Mouse (Mus musculus) limb, embryonic 12.5 days (tissue): ENCODE measurements around the gene BC016579. TPM values are rescaled to one million over a fixed set of nuclear protein-coding genes. Genes with fewer than 3 reads are reported as not detected.

Experiments used
- ATAC-seq: fragments of 200-750 bp; cut with Nextera tagmentation; 2 replicates; pipeline ENCODE4 v1.8.0; 2017; ENCODE audit warnings: low read depth, moderate TSS enrichment; ENCODE audit not compliant: insufficient number of reproducible peaks, insufficient read depth, low FRiP score, low TSS enrichment
- H3K27ac ChIP-seq: fragments of 300-500 bp; sonication (generic); 2 replicates; pipeline ENCODE4 v1.5.1; 2016; ENCODE audit warnings: mild to moderate bottlenecking, moderate library complexity
- H3K27me3 ChIP-seq: fragments of 300-500 bp; sonication (generic); 2 replicates; pipeline ENCODE4 v1.6.1; 2016; ENCODE audit warnings: mild to moderate bottlenecking, moderate library complexity
- H3K36me3 ChIP-seq: fragments of 300-500 bp; sonication (generic); 2 replicates; pipeline ENCODE4 v1.6.1; 2016; ENCODE audit warnings: mild to moderate bottlenecking, moderate library complexity
- H3K4me1 ChIP-seq: fragments of 300-500 bp; sonication (generic); replicated peaks from 2 replicates; pipeline ENCODE4 v1.6.1; 2016
- H3K4me2 ChIP-seq: fragments of 300-500 bp; sonication (generic); 2 replicates; pipeline ENCODE4 v1.6.1; 2016; ENCODE audit warnings: mild to moderate bottlenecking, moderate library complexity
- H3K4me3 ChIP-seq: fragments of 300-500 bp; sonication (generic); replicated peaks from 2 replicates; pipeline ENCODE4 v1.5.1; 2016; ENCODE audit warnings: mild to moderate bottlenecking
- H3K9ac ChIP-seq: fragments of 300-500 bp; sonication (generic); replicated peaks from 2 replicates; pipeline ENCODE4 v1.6.1; 2016; ENCODE audit warnings: mild to moderate bottlenecking, moderate library complexity
- H3K9me3 ChIP-seq: fragments of 300-500 bp; sonication (generic); 2 replicates; pipeline ENCODE4 v1.6.1; 2016; ENCODE audit warnings: mild to moderate bottlenecking, moderate library complexity
- WGBS: fragments of 180-500 bp; shearing (Covaris S2); methylation state at CpG from one replicate; pipeline ENCODE4 v1.1.7; 2016; 5-methylcytosine and 5-hydroxymethylcytosine counted together
- polyA plus RNA-seq: library from polyadenylated mRNA; unstranded; fragments of >200 nt; fragmentation: Nextera tagmentation; extraction: Ambion mirVana; gene quantifications from 2 replicates; pipeline ENCODE4 v1.2.1, GENCODE M21; 2016

Gene BC016579
- polyA plus RNA-seq, 1 experiment from 2014 or later, result 0.19 TPM

DNA sequence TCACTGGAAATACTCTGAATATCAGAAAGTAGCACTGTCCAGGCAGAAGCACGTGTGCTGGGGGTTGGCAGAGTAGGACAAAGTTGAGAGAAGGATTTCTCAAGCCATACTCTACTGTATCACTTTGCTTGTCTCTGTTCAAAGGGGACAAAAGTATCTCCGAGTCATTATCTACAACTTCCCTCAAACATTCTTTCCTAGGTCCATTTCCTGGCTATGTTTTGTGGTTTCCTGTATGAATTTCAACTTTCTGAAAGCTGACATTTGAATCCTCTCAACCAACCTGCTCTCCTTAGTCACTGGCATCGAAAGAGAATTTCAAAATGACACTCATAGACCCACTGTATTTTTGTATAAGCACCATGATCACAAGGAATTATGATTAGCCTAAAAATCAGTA is 14.3 kb upstream of the BC016579 start:
- Histone ChIP-seq H3K9ac (no peak overlapping the region), H3K4me2 (no peak overlapping the region), H3K36me3 (no peaks in the 10 kb centered on the region), H3K27ac (no peak overlapping the region), H3K4me1 (no peaks in the 10 kb centered on the region), H3K4me3 (no peak overlapping the region), H3K9me3 (no peaks in the 10 kb centered on the region), H3K27me3 (no peaks in the 10 kb centered on the region)
- 66% methylated on average over 3 of the region's 3 CpGs for WGBS
- no peak for ATAC-seq

DNA sequence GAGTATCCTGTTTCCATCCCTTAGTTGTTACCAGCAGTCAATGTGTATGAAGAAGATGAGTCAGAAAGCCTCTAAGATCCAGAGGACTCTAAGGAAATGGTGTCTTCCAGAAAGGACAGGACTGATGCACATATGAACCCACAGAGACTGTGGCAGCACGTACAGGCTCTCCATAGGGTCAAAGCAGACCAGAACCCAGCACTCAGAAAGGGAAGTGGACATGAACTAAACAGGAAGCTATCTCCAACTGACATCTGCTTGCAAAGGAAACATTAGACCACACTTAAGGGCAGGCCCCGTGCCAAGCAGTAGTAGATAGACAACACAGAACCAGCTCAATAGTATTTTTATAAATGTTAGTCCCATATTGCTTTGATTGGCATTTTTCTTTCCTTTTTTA is 12.3 kb upstream of the BC016579 start:
- Histone ChIP-seq H3K4me2 (no peak overlapping the region), H3K27ac (no peak overlapping the region), H3K9me3 (no peaks in the 10 kb centered on the region), H3K27me3 (no peaks in the 10 kb centered on the region), H3K4me3 (no peak overlapping the region), H3K4me1 (no peaks in the 10 kb centered on the region), H3K9ac (no peak overlapping the region), H3K36me3 (no peaks in the 10 kb centered on the region)
- ATAC-seq, result no peak
- 83% methylated on average over 2 of the region's 2 CpGs for WGBS

DNA sequence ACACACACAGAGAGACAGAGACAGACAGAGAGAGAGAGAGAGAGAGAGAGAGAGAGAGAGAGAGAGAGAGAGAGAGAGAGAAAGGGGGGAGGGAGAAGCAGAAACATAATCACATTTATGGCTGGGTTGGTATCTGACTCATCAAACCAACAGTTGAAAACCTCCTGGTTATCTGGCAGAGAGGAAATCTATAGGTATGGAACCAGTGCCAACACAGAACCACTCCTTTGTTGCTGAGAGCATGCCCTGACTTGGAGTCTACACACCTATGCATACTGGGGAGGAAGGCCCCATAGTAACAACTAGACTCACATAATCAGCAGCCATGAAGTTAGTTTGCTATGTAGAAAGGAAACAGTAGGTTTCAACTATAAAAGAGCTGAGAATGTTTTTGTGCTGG is 8.5 kb upstream of the BC016579 start:
- H3K4me2 ChIP-seq, result no peak overlapping the region
- H3K27me3 ChIP-seq, result no peaks in the 10 kb centered on the region
- no peak overlapping the region for H3K9ac ChIP-seq
- no peak for ATAC-seq
- no peaks in the 10 kb centered on the region for H3K36me3 ChIP-seq
- H3K4me3 ChIP-seq, result no peak overlapping the region
- H3K4me1 ChIP-seq, result no peaks in the 10 kb centered on the region
- H3K27ac ChIP-seq, result no peak overlapping the region
- no peaks in the 10 kb centered on the region for H3K9me3 ChIP-seq

DNA sequence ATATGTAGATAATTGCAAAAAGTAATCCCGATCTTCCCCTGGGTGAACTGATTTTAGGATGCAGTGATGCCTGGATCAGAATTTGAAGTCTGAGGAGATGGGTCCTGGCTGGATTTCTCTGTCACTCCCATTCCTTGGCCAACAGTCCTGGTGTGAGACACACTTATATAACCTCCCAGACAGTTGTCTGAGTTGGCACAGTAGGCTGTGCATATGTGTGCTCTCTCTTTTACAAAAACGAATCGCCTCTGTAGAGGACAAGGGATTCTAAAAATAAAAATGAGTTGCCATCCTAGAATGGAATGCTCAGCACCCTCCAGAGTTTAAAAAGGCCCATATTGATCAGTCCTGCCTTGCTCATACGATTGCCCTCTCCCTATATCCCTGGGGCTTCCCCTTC is 5.7 kb upstream of the BC016579 start:
- Histone ChIP-seq H3K4me1 (no peaks in the 10 kb centered on the region), H3K9ac (no peak overlapping the region), H3K36me3 (no peaks in the 10 kb centered on the region), H3K4me2 (no peak overlapping the region), H3K27ac (no peak overlapping the region), H3K9me3 (no peaks in the 10 kb centered on the region), H3K27me3 (peaks cover 7% of the 10 kb centered on the region), H3K4me3 (no peak overlapping the region)
- 80% methylated on average over 4 of the region's 4 CpGs for WGBS
- no peak for ATAC-seq

DNA sequence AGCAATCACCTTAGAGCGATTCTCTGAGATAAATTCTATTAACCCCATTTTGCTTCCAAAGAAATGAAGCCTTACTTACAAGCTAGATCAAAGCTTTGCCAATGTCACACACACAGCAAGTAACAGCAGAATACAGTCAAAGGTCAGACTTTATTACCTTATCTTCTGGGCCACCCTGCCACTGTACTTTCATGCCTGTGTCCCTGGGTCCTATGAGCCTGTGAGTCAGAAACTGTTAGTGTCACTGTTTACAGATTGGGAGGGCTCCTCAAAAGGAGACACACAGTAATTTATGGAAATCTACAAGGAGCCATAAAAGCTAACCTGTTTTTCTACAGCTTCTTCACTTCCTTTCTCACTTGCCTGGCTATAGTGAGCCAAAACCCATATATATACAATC is 4.4 kb upstream of the BC016579 start:
- no peak for ATAC-seq
- H3K36me3 ChIP-seq, result no peaks in the 10 kb centered on the region
- H3K4me3 ChIP-seq, result no peak overlapping the region
- H3K27ac ChIP-seq, result no peak overlapping the region
- peaks cover 21% of the 10 kb centered on the region for H3K27me3 ChIP-seq
- H3K9ac ChIP-seq, result no peak overlapping the region
- peaks cover 4% of the 10 kb centered on the region for H3K4me1 ChIP-seq
- no peak overlapping the region for H3K4me2 ChIP-seq
- no peaks in the 10 kb centered on the region for H3K9me3 ChIP-seq
- WGBS, result 89% methylated on average over 1 of the region's 1 CpGs

DNA sequence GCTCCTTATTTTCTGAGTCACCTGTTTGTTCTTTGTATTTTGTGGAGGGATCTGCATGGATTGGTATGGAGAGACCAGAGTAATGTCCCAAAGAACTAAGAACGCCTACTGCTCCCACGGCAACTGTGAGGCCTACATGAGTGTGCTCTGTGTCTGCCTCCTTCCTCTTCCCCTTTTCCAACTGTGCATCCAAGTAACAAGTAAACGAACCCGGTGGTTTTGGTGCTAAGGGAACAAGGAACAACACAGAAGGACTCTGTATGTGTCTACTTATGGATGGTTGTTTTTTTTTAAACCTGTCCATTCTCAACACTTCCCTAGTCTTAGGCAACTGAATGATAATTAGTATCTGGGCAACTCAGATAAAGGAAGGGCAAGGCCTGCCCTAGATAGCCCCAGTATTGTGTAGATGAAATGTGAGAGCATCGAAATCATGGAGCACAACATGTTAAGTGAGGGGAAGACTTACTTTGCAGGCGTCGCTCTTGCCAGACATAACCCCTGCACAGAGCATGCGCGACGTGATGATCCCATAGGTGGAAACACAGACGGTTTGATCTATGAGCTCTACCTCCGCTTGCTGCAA is 3.8 kb upstream of the BC016579 start:
- 93% methylated on average over 12 of the region's 12 CpGs for whole genome bisulfite sequencing
- no peak for ATAC-seq

DNA sequence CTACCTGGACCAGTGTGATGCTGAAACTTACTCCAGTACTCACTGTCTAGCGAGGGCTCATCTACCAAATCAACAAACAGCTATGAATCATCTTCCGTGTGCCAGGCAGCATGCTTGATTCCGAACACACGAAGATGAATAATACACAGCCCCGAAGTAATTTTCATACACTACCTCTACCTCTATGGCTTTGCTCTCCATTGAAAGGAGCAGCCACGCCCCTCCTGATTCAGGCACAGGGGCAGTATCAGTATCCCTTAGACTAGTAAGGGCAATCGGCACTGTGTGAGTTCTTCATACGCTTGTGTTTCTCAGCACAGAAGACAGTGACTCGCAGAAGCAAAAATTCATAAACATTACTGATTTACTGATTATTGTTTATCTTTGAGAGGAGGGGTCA is 597 bp upstream of the BC016579 start:
- Histone ChIP-seq H3K4me2 (peak overlapping the region; percentile 76), H3K9me3 (no peaks in the 10 kb centered on the region), H3K4me1 (peaks cover 4% of the 10 kb centered on the region), H3K36me3 (no peaks in the 10 kb centered on the region), H3K4me3 (peak overlapping the region; percentile 39), H3K27me3 (peaks cover 28% of the 10 kb centered on the region), H3K9ac (no peak overlapping the region), H3K27ac (no peak overlapping the region)
- ATAC-seq, result no peak
- 59% methylated on average over 9 of the region's 9 CpGs for WGBS

More for the DNA sequence above, 3.8 kb upstream of the BC016579 start:
- H3K27ac ChIP-seq, result no peak overlapping the region
- peaks cover 25% of the 10 kb centered on the region for H3K27me3 ChIP-seq
- no peak overlapping the region for H3K9ac ChIP-seq
- H3K9me3 ChIP-seq, result no peaks in the 10 kb centered on the region
- no peaks in the 10 kb centered on the region for H3K36me3 ChIP-seq
- H3K4me3 ChIP-seq, result no peak overlapping the region
- H3K4me1 ChIP-seq, result peaks cover 4% of the 10 kb centered on the region
- H3K4me2 ChIP-seq, result no peak overlapping the region

DNA sequence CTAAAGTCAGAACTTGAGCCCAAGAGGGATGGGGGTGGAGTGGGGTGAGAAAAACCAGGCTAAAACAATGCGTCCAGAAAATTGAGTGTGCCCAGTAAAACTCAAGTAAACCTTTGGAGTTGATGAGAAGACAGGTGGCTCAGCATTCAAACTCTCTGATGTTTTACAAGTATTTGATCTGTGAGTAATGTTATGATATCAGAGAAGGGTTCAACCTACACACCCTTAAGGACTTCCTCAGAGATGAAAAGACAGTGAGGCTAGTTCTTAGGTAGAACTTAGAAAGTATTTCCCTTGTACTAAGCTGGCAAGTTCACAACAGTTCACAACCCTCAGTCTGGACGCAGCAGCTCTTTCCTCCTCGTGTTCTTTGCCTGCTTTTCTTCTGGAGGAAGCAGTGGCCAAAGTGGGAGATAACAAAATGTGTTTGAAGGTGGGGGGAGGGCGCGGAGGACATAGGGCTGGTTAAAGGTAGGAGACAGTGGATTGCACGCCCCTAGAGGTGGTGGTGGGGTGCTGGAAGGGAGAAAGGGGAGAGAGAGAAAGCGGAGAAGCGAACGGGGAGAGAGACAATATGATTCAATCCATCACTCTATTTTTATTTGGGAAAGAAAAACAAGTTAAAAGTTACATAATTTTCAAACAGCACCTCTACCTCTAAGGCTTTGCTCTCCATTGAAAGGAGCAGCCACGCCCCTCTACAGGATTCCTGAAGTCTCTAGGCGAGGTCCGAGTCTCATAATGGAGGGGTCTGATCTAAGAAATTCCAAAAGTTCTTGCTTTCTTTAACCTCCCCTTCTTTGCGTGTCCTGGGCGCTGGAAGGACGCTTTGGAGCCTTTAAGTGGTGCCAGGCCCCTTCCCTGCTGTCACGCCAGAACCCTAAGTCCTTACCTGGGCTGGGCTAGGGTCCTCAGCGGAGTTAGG is 597 bp downstream of the BC016579 start:
- no peaks in the 10 kb centered on the region for H3K36me3 ChIP-seq
- H3K9ac ChIP-seq, result no peak overlapping the region
- H3K9me3 ChIP-seq, result no peaks in the 10 kb centered on the region
- H3K4me3 ChIP-seq, result peak overlapping the region; percentile 39
- no peak overlapping the region for H3K27ac ChIP-seq
- ATAC-seq, result no peak
- H3K4me2 ChIP-seq, result peak overlapping the region; percentile 76
- 9% methylated on average over 17 of the region's 17 CpGs for WGBS
- peaks cover 28% of the 10 kb centered on the region for H3K27me3 ChIP-seq
- H3K4me1 ChIP-seq, result peaks cover 4% of the 10 kb centered on the region

DNA sequence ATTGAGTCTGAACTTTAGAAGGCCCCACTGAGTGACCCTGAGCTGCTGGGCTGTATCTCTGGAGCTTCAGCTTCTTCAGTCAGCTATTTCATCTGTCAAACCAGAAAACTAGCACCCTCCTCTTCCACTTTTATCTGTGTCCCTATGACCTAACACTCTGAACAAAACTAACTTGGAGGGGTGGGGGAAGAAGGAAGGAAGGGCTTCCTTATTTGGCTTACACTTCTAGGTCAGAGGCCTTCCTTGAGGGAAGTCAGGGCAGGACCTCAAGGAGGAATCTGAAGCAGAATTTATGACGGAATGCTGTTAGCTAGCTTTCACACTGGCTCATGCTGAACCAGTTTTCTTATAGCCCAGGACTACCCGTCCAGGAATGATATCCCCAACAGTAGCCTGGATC is 2.4 kb downstream of the BC016579 start:
- Histone ChIP-seq H3K9ac (no peak overlapping the region), H3K4me2 (no peak overlapping the region), H3K4me3 (no peak overlapping the region), H3K27me3 (peaks cover 28% of the 10 kb centered on the region), H3K4me1 (peaks cover 4% of the 10 kb centered on the region), H3K36me3 (no peaks in the 10 kb centered on the region), H3K9me3 (no peaks in the 10 kb centered on the region), H3K27ac (no peak overlapping the region)
- WGBS, result 62% methylated on average over 2 of the region's 2 CpGs
- no peak for ATAC-seq

DNA sequence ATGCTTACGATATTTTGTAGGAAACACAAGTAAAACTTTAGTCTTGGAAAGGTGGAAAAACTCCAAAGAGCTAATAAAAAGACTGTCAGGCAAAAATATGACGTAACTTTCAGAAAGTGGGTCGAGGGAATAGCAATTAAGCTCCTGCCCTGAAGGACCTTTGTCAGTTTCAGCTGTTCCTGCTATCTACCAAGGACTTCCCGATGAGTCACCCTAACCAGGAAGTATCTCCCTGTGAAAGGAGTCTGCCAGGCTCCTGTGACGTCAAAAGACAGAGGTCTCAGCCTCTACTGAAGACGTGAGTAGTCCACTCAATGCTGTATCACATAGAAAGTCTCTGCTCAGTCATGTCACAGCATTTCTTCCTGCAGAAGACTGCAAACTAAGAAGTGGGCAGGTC is 9.5 kb downstream of the BC016579 start:
- no peak for ATAC-seq
- H3K36me3 ChIP-seq, result no peaks in the 10 kb centered on the region
- H3K27me3 ChIP-seq, result no peaks in the 10 kb centered on the region
- no peak overlapping the region for H3K4me2 ChIP-seq
- H3K27ac ChIP-seq, result no peak overlapping the region
- H3K9me3 ChIP-seq, result no peaks in the 10 kb centered on the region
- no peak overlapping the region for H3K4me3 ChIP-seq
- no peak overlapping the region for H3K9ac ChIP-seq
- H3K4me1 ChIP-seq, result 0 out of 2 replicates have a peak, but pooled peaks cover 4% of the 10 kb centered on the region
- WGBS, result 67% methylated on average over 6 of the region's 6 CpGs

DNA sequence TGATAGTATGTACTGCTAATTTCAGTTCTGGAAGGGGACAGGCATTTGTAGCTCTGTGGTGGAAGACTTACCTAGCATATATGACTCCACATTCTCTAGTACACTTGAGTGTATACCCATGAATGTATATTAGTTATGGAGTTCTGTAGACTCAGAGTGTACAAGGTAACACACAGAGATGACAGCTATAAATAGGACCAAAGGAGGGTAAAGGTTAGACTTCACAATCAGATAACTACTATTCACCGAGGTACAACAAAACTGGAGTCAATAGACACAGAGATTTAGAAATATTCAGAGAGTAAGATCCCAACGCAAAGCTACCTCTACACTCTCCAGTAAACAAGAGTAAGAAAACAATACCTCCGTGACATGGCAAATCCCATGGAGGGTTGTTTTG is 9.9 kb downstream of the BC016579 start:
- ATAC-seq, result no peak
- no peaks in the 10 kb centered on the region for H3K36me3 ChIP-seq
- no peaks in the 10 kb centered on the region for H3K27me3 ChIP-seq
- no peak overlapping the region for H3K9ac ChIP-seq
- no peaks in the 10 kb centered on the region for H3K9me3 ChIP-seq
- no peak overlapping the region for H3K27ac ChIP-seq
- no peak overlapping the region for H3K4me2 ChIP-seq
- no peak overlapping the region for H3K4me3 ChIP-seq
- 90% methylated on average over 3 of the region's 3 CpGs for WGBS
- 0 out of 2 replicates have a peak, but pooled peaks cover 4% of the 10 kb centered on the region for H3K4me1 ChIP-seq
